Mouse (Mus musculus): ENCODE data around the gene Ankrd6.

GRCm38 (mm10) chr4:32826925-32827324 lies 123.7 kb downstream of the Ankrd6 start:
- TF ChIP-seq EP300 (IDR thresholded peaks at IDR 0.05; ENCODE audit: low read depth) (no peak), CTCF (IDR thresholded peaks at IDR 0.05; ENCODE audit: low read depth) (no peak)

Data from heart, postnatal 0 days (tissue).